Mouse (Mus musculus): ENCODE measurements around the gene P2ry6.

Gene P2ry6

GRCm38 (mm10) chr7:100974135-100974903 lies at the start of gene P2ry6:
Gene P2ry6 (minus strand): TSS chr7:100974649.
- in situ Hi-C loops (cut with MboI; ENCODE audit: low pct_unique_long_range_greater_than_20kb in 1 of 2, low sequenced_read_pairs in 2 of 2, unreplicated experiment in 1 of 2), result no loop called here

DNA sequence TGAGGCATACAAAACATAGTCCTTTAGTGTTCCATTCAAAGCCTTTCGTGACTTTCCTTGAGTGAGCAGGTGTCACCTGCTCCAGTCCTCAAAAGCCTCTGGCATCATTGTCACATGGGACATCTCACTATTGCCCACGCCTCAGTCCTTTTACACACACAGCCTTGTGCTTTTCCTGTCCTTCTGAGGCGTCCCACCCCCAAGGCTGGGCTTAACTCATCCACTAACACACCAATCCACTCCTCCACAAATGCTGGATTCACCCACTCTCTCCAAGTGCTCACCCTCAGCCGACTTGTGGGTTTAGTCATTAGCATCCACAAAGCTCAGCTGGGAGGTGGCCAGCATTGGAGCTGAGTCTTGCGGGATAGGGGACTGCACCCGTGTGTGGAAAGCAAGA lies 43.0 kb upstream of the P2ry6 start:
- in situ Hi-C loops (cut with MboI; ENCODE audit: low pct_unique_long_range_greater_than_20kb in 1 of 2, low sequenced_read_pairs in 2 of 2, unreplicated experiment in 1 of 2), result no loop called here

- in situ Hi-C loops (cut with MboI; ENCODE audit: low pct_unique_long_range_greater_than_20kb in 1 of 2, low sequenced_read_pairs in 2 of 2, unreplicated experiment in 1 of 2), result no loop called here
These were observed 42.6 kb upstream of the P2ry6 start for GRCm38 (mm10) chr7:101017021-101017461.

DNA sequence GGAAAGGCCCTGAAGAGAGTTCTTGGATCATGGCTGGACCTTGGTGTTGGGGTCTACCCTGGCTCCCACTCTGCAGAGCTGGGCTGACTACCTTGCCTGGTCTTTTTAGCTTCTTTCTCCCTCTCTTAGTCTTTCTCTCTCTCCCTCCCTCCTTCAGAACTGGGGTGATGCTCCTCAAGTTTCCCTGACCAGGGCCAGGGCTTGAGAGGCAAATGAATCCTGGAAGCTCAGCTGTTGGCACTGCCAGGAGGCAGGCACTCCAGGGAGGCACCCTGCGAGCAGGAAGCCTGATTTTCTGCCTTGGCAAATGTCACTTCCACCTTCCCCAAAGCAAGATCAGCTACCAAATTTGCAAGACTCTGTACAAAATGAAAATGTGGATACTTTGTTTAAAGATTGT lies 40.5 kb upstream of the P2ry6 start:
- in situ Hi-C loops (cut with MboI; ENCODE audit: low pct_unique_long_range_greater_than_20kb in 1 of 2, low sequenced_read_pairs in 2 of 2, unreplicated experiment in 1 of 2), result no loop called here

GRCm38 (mm10) chr7:101014041-101014440 lies 39.6 kb upstream of the P2ry6 start:
- in situ Hi-C loops (cut with MboI; ENCODE audit: low pct_unique_long_range_greater_than_20kb in 1 of 2, low sequenced_read_pairs in 2 of 2, unreplicated experiment in 1 of 2), result no loop called here

- in situ Hi-C loops (cut with MboI; ENCODE audit: low pct_unique_long_range_greater_than_20kb in 1 of 2, low sequenced_read_pairs in 2 of 2, unreplicated experiment in 1 of 2), result no loop called here
These were observed 38.1 kb upstream of the P2ry6 start, which contains the start of gene P2ry2 for GRCm38 (mm10) chr7:101012541-101012940. Gene P2ry2 (minus strand): TSS chr7:101012866.

- in situ Hi-C loops (cut with MboI; ENCODE audit: low pct_unique_long_range_greater_than_20kb in 1 of 2, low sequenced_read_pairs in 2 of 2, unreplicated experiment in 1 of 2), result no loop called here
These were observed 37.4 kb upstream of the P2ry6 start for GRCm38 (mm10) chr7:101011681-101012367.

GRCm38 (mm10) chr7:101010741-101011140 lies 36.3 kb upstream of the P2ry6 start:
- in situ Hi-C loops (cut with MboI; ENCODE audit: low pct_unique_long_range_greater_than_20kb in 1 of 2, low sequenced_read_pairs in 2 of 2, unreplicated experiment in 1 of 2), result no loop called here

- in situ Hi-C loops (cut with MboI; ENCODE audit: low pct_unique_long_range_greater_than_20kb in 1 of 2, low sequenced_read_pairs in 2 of 2, unreplicated experiment in 1 of 2), result no loop called here
These were observed 31.8 kb upstream of the P2ry6 start for GRCm38 (mm10) chr7:101006201-101006600.

DNA sequence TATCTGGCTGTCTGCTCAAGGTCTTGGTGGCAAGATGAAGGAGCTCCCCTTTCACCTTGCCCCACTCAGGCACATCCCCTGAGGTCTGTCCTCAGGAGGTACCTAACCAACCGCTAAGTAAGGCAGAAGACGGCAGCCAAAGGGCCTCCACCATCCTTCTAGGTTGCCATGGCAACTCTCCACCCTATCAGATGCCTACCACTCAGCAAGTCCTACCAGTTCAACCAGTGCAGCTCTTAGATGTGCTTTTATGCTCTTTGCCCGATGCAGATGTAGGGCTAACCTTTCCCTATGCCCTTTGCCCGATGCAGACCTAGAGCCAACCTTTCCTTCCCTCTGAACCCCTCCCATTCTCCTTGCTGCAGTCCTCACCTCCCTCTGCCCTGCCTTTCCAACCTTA lies 30.7 kb upstream of the P2ry6 start:
- in situ Hi-C loops (cut with MboI; ENCODE audit: low pct_unique_long_range_greater_than_20kb in 1 of 2, low sequenced_read_pairs in 2 of 2, unreplicated experiment in 1 of 2), result no loop called here

DNA sequence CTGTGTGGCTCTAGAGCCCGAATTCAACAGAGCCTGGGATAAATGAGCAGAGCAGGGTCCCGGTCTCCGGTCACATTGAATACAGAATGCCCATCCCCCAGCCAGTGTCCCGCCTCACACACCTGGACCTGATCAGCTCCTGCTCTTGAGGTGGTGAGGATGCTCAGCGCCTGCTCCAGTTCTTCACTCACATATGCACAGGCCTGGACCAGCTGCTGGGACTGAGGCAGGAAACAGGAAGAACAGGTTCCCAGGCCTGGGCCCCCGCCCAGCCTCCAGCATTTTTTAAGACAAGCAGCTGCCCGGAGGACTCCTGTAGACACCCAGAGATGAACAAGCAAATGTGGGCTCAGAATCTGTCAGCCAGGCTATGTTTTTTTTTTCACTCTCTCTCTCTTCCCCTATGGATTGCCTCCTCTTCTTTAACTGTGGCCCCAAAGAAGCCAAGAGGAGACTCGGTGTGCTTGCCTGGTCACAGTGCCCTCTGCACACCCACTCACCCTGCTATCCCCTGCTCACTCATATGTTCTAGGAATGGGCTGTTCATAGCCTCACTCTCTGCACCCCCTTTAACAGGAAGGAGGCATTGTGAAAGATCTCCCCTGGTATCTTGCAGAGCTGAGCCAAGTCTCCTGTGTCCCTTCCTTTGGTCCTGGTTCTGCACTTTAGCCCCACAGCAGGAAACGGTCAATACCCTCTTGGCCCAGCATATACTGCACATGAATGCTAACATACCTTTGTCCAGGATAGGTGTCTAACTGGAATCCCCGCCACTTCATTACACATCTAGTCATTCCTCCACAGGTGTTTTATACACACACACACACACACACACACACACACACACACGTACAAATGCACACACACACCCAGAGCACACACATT lies 29.2 kb upstream of the P2ry6 start:
- in situ Hi-C loops (cut with MboI; ENCODE audit: low pct_unique_long_range_greater_than_20kb in 1 of 2, low sequenced_read_pairs in 2 of 2, unreplicated experiment in 1 of 2), result no loop called here

DNA sequence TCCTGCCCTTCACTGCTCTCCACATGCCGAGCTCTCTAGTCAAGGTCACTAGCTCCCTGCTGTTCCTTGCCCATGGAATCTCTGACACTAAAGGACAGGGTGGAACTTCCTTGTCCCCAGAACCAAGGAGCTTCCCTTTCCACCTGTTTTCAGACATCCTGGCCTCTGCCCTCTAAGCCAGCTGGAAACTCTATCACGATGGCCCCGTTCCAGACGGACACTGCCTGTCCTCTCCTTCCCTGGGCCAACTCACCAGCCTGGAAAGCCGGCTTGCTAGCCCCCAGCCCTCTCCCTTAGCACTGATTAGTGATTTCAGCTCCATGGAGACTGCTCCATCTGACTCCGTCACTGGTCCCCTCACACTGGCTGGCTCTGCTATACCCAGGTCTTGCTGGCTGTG lies 27.8 kb upstream of the P2ry6 start:
- in situ Hi-C loops (cut with MboI; ENCODE audit: low pct_unique_long_range_greater_than_20kb in 1 of 2, low sequenced_read_pairs in 2 of 2, unreplicated experiment in 1 of 2), result no loop called here

GRCm38 (mm10) chr7:100999623-101000022 lies 25.2 kb upstream of the P2ry6 start:
- in situ Hi-C loops (cut with MboI; ENCODE audit: low pct_unique_long_range_greater_than_20kb in 1 of 2, low sequenced_read_pairs in 2 of 2, unreplicated experiment in 1 of 2), result loop anchor here in 1 of 2 experiments (10.0 kb wide), 1 partner anchor 45 kb away; no protein-coding TSS in a partner anchor

DNA sequence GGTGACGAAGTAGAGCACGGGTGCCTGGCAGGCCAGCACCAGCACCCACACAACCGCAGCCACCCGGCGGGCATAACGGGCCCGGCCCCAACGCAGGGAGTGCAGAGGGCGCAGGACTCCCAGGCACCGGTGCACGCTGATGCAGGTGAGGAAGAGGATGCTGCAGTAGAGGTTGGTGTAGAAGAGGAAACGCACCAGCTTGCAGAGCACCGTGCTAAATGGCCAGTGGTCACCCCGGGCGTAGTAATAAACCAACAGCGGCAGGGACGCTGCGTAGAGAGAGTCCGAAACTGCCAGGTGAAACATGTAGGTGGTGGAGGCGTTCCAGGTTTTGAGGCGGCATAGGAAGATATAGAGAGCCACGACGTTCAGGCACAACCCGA lies 24.1 kb upstream of the P2ry6 start:
- in situ Hi-C loops (cut with MboI; ENCODE audit: low pct_unique_long_range_greater_than_20kb in 1 of 2, low sequenced_read_pairs in 2 of 2, unreplicated experiment in 1 of 2), result loop anchor here in 1 of 2 experiments (10.0 kb wide), 1 partner anchor 46 kb away; no protein-coding TSS in a partner anchor

GRCm38 (mm10) chr7:100997951-100998577 lies 23.6 kb upstream of the P2ry6 start:
- in situ Hi-C loops (cut with MboI; ENCODE audit: low pct_unique_long_range_greater_than_20kb in 1 of 2, low sequenced_read_pairs in 2 of 2, unreplicated experiment in 1 of 2), result loop anchor here in 1 of 2 experiments (10.0 kb wide), 1 partner anchor 47 kb away; no protein-coding TSS in a partner anchor

DNA sequence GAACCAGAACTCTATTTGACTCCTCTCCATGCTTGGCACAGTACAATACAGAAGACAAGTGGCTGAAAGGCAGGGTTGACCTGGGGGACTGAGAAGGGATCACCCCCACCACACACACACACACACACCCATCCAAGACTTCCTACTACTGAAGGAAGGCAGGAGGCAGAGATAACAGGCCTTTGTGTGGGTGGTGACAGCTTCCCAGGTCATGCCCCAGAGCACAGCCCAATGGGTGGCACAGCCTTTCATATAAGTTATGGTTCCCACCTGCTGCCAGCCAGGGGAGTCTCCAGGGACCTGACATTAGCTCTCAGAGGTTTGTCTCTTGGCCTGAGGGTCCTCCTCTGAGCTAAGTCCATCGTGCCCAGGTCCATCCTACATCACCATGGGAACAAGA lies 22.8 kb upstream of the P2ry6 start:
- in situ Hi-C loops (cut with MboI; ENCODE audit: low pct_unique_long_range_greater_than_20kb in 1 of 2, low sequenced_read_pairs in 2 of 2, unreplicated experiment in 1 of 2), result loop anchor here in 1 of 2 experiments (10.0 kb wide), 1 partner anchor 48 kb away; no protein-coding TSS in a partner anchor

GRCm38 (mm10) chr7:100995951-100996350 lies 21.5 kb upstream of the P2ry6 start:
- in situ Hi-C loops (cut with MboI; ENCODE audit: low pct_unique_long_range_greater_than_20kb in 1 of 2, low sequenced_read_pairs in 2 of 2, unreplicated experiment in 1 of 2), result loop anchor here in 1 of 2 experiments (10.0 kb wide), 1 partner anchor 49 kb away; no protein-coding TSS in a partner anchor

GRCm38 (mm10) chr7:100995260-100995864 lies 20.9 kb upstream of the P2ry6 start:
- in situ Hi-C loops (cut with MboI; ENCODE audit: low pct_unique_long_range_greater_than_20kb in 1 of 2, low sequenced_read_pairs in 2 of 2, unreplicated experiment in 1 of 2), result loop anchor here in 1 of 2 experiments (10.0 kb wide), 1 partner anchor 49 kb away; no protein-coding TSS in a partner anchor

Data from mouse embryonic stem cell (cell line).